Mouse (Mus musculus): ENCODE measurements around the gene Olfr373.

DNA sequence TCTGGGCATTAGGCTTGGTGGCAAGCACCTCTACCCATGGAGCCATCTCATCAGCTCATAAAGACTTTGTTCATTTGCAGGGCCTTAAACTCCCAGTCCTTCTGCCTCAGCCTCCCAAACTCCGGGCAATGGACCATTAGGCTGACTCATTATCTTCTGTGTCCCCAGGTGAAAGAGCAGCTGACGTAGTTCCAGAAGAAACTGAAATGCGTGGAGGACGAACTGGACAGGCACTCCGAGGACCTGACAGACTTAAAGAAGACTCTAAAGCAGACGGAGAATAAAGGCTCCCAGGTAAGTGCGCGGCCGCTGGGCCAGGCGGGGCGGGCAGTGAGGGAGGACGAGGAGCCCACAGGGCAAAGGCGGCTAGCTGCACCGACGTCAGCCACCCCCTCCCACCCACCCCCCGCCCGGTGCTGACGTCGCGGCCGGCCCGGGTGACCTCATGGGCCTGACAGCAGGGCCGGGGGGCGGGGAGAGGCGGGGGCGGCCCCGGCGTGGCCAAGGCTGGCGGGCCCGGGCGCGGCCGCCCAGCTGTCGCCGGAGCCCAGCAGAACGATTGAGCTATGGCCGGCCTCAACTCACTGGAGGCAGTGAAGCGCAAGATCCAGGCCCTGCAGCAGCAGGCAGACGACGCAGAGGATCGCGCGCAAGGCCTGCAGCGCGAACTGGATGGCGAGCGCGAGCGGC lies 51.9 kb downstream of the Olfr373 start, which contains the start of gene Tpm4:
- TF ChIP-seq GATA1 (IDR thresholded peaks at IDR 0.05; ENCODE audit: borderline replicate concordance, low read length) (no peak), FLI1 (IDR thresholded peaks at IDR 0.05; ENCODE audit: low read length) (no peak)
